Mouse (Mus musculus) large intestine, adult 2 months (tissue): ENCODE results near the gene Csnk1g1. TPM values are rescaled to one million over a fixed set of nuclear protein-coding genes. Genes with fewer than 3 reads are reported as not detected.

Source experiments
- DNase-seq: peaks from one replicate; pipeline ENCODE4 v3.0.0-alpha.2; 2012; ENCODE audit warnings: low read depth, low spot score
- WGBS: fragments of 180-500 bp; shearing (Covaris S2); methylation state at CpG from one replicate; pipeline ENCODE4 v1.1.7; 2018; 5-methylcytosine and 5-hydroxymethylcytosine counted together
- polyA plus RNA-seq: library from polyadenylated mRNA; depleted of rRNA; stranded (reverse); fragments of >200 nt; gene quantifications from 2 replicates; pipeline ENCODE4 v1.2.3, GENCODE M21; 2012

The Csnk1g1 gene
- polyA plus RNA-seq, 1 experiment = 4.1 TPM

- DNase-seq = no peak
- WGBS = 82% methylated on average over 5 of the region's 5 CpGs
Observed at GRCm38 (mm10) chr9:65987021-65987420, 78.3 kb downstream of the Csnk1g1 start.

DNA sequence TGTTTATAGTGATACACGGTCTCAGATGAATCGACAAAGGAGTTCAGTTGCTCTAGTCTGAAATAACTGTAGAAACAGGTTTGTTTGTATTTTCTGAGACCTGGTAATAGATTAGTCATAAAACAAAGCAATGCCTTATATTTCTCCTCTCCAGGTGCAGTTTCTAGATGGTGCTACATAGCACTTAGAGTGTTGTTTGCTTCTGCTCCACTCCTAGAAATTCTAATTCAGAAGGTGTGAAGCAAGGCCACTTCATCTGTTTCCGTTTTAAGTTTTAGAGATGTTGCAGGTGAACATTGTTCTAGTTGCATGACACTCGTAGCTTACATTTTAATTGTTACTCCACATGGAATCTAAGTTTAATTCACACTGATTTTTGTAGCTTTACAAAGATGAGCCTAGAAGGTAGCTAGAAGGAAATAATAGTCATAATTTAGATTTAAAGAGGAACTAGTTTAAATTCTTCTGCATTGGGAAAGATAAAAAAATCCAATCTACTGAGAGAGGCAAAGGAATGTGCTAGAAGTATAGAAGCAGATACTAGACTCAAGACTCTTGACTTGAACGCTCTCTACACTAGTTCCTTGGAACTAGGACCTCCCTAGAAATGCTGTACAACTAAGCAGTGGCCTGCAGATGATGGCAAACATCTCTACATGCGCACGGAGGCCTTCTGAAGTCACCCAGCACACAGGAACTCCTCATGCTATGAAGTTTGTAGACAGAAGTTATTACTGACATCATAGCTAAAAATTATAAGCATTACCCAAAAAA is 87.1 kb downstream of the Csnk1g1 start:
- 91% methylated on average over 7 of the region's 7 CpGs for WGBS
- no peak for DNase-seq

DNA sequence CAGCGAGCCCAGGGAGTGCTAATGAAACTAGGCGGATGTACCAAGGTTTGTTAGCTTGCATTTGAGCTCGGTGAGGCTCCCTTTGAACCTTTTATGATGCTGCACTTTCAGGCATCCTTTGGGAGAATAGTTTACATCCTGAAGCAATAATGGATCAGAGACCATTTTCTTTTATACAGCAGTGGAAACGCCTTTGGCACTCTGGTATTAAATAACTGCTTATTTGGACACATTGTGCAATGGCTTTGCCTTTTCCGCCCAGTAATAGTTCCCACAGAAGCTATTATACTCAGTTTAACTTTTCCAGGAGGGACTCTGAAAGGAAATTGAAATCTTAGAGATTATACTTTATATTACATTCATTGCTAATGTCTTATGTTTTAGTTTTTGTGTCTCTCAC is 90.2 kb downstream of the Csnk1g1 start:
- DNase-seq = no peak
- 54% methylated on average over 5 of the region's 5 CpGs for WGBS

DNA sequence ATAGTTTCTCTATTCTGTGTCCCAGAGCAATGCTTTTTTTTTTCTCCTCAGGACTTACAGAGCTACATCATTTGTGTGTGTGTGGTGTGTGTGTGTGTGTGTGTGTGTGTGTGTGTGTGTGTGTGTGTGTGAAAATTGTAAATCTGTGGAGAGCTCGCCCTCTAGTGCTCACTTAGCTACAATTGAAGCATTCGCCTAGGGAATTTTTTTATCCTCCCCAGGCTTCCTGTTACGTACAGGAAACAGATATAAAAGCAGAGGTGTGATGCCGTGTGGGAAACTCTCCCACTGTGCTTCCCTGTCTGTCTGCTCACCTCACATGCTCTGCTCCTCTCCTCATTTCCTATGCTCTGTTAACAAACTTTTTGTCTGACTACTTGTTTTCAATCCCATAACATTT is 95.7 kb downstream of the Csnk1g1 start:
- 23% methylated on average over 4 of the region's 4 CpGs for WGBS
- DNase-seq = peak; percentile 22

DNA sequence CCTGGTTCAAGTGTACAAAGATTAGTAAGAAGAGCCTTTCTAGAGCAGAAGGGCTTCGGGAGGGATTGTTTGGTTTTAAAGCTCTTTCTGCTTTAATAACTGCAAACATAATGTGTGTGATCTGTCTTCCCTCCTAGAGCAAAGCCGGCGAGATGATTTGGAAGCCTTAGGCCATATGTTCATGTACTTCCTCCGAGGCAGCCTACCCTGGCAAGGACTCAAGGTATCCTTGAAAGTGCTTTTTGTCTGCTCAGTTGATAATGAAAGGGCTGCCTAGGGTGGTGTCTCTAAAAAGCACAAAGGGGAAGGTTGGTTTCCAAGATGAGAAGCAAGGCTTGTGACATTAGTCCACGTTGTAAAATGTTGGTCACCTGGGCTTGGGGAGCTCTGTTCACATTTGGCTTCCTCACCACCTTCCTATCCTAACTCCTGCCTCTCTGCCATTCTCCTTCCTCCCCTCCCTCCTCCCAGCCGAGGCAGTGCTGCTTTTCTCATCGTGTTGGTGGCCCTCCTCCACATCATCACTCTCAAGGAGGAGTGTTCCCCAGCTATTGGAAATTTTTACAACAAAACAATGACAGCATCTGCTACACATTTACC is 99.0 kb downstream of the Csnk1g1 start:
- no peak for DNase-seq
- WGBS = 70% methylated on average over 7 of the region's 7 CpGs

GRCm38 (mm10) chr9:66020601-66021000 is 111.9 kb downstream of the Csnk1g1 start:
- DNase-seq = no peak

DNA sequence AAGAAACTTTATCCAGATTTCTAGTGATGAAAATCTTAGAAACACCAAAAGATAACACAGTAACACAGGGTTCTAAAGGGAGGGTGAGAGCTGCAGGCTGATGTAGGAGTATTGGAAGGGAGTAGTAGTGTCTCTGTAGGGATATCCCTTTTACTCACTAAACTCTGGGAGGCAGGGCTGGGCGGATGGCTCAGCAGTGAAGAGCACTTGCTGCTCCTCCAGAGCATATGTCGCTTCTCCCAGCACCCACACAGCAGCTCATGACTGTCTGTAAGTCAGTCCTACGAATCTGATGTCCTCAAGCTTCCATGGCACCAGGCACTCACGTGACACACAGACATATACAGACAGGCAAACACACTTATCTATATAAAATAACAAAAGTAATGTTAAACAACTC is 129.4 kb downstream of the Csnk1g1 start:
- WGBS = 92% methylated on average over 4 of the region's 4 CpGs
- DNase-seq = no peak

GRCm38 (mm10) chr9:66038581-66038980 is 129.9 kb downstream of the Csnk1g1 start:
- WGBS = 90% methylated on average over 4 of the region's 4 CpGs

GRCm38 (mm10) chr9:66039290-66039689 is 130.6 kb downstream of the Csnk1g1 start:
- WGBS = 89% methylated on average over 4 of the region's 4 CpGs
- no peak for DNase-seq

More at GRCm38 (mm10) chr9:66038581-66038980, 129.9 kb downstream of the Csnk1g1 start:
- DNase-seq = no peak

- WGBS = 90% methylated on average over 3 of the region's 3 CpGs
- DNase-seq = no peak
Observed at GRCm38 (mm10) chr9:66040801-66041200, 132.1 kb downstream of the Csnk1g1 start.

DNA sequence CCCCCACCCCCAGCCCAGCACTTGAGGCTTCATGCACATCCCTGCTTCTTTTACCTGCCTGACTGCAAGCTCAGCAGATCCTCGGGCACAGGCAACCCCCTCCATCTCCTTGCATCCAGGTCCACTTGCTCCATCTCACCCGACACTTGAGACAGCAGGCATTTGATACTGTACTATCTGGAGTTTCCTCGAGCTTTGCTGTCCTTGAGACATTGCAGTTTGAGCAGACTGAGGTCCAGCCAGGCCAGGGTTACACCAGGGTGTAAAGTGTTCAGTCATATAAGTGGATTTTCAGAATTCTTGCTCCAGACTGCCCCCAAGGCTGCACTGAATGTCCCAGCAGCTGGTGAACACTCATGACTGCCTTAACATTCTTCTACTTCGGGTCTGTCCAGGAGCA is 133.6 kb downstream of the Csnk1g1 start:
- 82% methylated on average over 4 of the region's 4 CpGs for WGBS

GRCm38 (mm10) chr9:66043241-66043640 is 134.5 kb downstream of the Csnk1g1 start:
- no peak for DNase-seq
- 97% methylated on average over 3 of the region's 3 CpGs for WGBS

More for the DNA sequence above, 133.6 kb downstream of the Csnk1g1 start:
- no peak for DNase-seq

DNA sequence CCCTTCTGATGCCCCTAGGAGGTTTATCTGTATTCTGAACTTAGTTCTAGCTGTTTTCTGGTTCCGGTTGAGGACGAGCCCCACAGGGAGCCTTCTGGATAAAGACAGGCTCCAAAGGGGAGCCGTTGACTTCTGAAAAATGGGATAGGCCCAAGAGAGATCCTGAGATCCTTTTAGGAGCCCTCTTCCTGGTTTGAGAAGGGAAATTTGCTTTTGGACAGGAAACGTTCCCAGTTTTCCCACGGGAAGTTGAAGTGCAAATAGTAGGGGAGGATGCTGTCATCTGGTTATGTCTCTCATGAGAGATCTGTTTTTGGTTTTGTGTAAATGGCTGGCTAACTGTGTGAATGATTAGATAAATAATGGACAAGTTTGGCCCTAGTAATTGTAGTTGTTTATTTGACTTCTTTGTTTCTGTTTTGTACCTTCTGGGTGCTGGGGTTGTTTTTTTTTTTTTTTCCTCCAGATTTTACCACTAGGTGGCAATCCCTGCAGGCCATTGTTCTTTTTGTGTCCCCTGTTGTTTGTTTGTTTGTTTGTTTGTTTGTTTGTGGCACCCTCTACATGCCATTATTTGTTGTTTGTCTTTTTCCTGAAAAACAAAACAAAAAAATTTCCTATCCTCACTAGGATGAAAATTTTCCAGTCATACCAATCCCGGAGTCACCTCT is 141.3 kb downstream of the Csnk1g1 start:
- no peak for DNase-seq
- WGBS = 77% methylated on average over 6 of the region's 6 CpGs

DNA sequence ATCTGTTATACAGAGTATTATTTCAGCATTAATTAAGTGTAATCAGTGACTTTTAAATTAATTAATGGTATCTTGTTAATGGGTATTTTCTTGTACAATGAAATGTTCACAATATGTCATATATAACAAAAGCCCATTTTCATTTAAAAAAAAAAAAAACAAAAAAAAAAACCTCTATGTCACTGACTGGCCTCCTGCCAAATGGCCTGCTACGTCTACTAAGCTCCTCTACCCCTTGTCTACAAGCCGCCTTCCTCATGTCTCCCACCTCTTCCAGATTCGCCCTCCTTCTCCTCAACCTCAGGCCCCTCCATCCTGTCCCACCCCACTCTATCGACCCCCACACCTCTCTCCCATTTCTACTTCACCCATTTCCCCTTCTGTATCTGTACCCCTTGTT is 142.8 kb downstream of the Csnk1g1 start:
- 76% methylated on average over 4 of the region's 4 CpGs for WGBS
- DNase-seq = no peak

GRCm38 (mm10) chr9:66052731-66053130 is 144.0 kb downstream of the Csnk1g1 start:
- no peak for DNase-seq
- 100% methylated on average over 1 of the region's 1 CpGs for WGBS

GRCm38 (mm10) chr9:66053620-66054019 is 144.9 kb downstream of the Csnk1g1 start:
- DNase-seq = no peak
- 54% methylated on average over 1 of the region's 1 CpGs for WGBS

DNA sequence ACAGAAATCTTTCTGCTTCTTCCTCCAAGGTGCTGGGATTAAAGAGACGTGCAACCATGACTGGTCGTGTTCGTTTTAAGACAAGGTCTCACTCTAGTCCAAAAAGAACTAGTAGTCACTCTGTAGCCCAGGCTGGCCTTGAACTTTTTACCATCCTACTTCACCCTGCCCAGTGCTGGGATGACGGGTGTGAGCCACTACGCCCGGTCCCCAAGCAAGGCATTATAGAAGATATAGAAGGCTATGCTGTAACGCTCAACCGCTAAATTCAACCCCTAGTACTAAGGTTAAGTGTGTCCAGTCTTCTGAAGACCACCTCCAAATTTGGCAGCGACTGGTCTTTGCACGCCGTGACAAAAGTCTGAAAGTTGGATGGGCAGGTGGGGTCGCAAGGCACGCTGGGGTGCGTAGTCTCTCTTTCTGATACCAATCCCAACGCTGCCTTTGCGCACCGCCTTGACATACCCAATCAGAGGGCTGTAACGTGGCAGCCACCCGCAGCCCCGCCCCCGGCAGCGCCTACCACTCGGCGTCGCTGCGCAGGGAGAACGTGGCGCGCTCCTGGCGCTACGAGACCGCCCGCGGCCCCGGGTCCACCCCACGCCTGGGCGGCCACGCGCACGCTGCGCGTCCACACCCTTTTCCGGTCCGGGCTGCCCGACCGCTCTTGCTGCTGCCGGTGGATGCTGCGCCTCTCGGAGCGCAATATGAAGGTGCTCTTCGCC is 151.0 kb downstream of the Csnk1g1 start, which contains the start of gene Ppib:
Ppib (plus strand) TSS at position 640 of the 725 bp plus-strand sequence.
- peak; percentile 83 for DNase-seq
- 2% methylated on average over 51 of the region's 51 CpGs for WGBS

GRCm38 (mm10) chr9:66060308-66060647 is 151.6 kb downstream of the Csnk1g1 start:
- WGBS = under 1% methylated on average over 20 of the region's 20 CpGs
- no peak for DNase-seq

DNA sequence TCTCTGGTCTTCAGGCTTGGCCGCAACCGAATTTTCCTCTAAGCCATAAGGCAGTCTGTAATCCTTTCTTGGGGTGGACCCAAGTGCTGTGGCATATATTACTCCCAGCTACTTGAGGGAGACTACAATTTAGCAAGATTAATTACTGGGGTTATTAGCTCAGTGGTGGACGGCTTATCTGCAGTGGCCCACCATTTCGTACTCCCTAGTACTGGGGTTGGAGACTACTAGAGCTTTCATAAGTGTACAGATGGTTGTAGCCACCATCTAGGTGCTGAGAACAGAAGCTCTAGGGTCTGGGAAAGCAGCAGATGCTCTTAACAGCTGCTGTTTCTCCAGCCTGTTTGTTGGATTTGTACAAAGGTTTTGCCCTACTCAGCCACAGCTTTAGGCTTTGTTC is 152.3 kb downstream of the Csnk1g1 start:
- DNase-seq = no peak
- 14% methylated on average over 4 of the region's 4 CpGs for WGBS

- 63% methylated on average over 3 of the region's 3 CpGs for WGBS
- no peak for DNase-seq
Observed at GRCm38 (mm10) chr9:66061656-66062055, 152.9 kb downstream of the Csnk1g1 start.
